Mouse (Mus musculus) embryonic facial prominence, embryonic 14.5 days (tissue): ENCODE results near the gene Gpam. TPM values are rescaled to one million over a fixed set of nuclear protein-coding genes. Genes with fewer than 3 reads are reported as not detected.

ENCODE experiments used
- ATAC-seq: fragments of 200-750 bp; cut with Nextera tagmentation; 2 replicates; pipeline ENCODE4 v1.8.0; 2017; ENCODE audit warnings: low read depth, moderate number of reproducible peaks, moderate TSS enrichment
- DNase-seq: peaks from one replicate; pipeline ENCODE4 v3.0.0-alpha.2; 2015; ENCODE audit warnings: low spot score
- H3K27ac ChIP-seq: fragments of 300-500 bp; sonication (generic); replicated peaks from 2 replicates; pipeline ENCODE4 v1.5.1; 2014; ENCODE audit warnings: low read depth, mild to moderate bottlenecking, low read length, moderate library complexity
- H3K27me3 ChIP-seq: fragments of 300-500 bp; sonication (generic); replicated peaks from 2 replicates; pipeline ENCODE4 v1.6.1; 2014; ENCODE audit warnings: low read length; ENCODE audit not compliant: control insufficient read depth, insufficient read depth
- H3K36me3 ChIP-seq: fragments of 300-500 bp; sonication (generic); 2 replicates; pipeline ENCODE4 v1.6.1; 2014; ENCODE audit warnings: low read length, mixed read lengths; ENCODE audit not compliant: control insufficient read depth, insufficient read depth
- H3K4me1 ChIP-seq: fragments of 300-500 bp; sonication (generic); 2 replicates; pipeline ENCODE4 v1.6.1; 2014; ENCODE audit warnings: antibody characterized with exemption, low read length; ENCODE audit not compliant: control insufficient read depth, insufficient read depth
- H3K4me2 ChIP-seq: fragments of 300-500 bp; sonication (generic); 2 replicates; pipeline ENCODE4 v1.6.1; 2014; ENCODE audit warnings: low read depth, mild to moderate bottlenecking, low read length, moderate library complexity, mixed read lengths
- H3K4me3 ChIP-seq: fragments of 300-500 bp; sonication (generic); 2 replicates; pipeline ENCODE4 v1.5.1; 2014; ENCODE audit warnings: low read depth, mild to moderate bottlenecking, low read length
- H3K9ac ChIP-seq: fragments of 300-500 bp; sonication (generic); 2 replicates; pipeline ENCODE4 v1.6.1; 2014; ENCODE audit warnings: low read depth, mild to moderate bottlenecking, low read length, moderate library complexity, mixed read lengths
- H3K9me3 ChIP-seq: fragments of 300-500 bp; sonication (generic); 2 replicates; pipeline ENCODE4 v1.6.1; 2016; ENCODE audit warnings: low read length; ENCODE audit not compliant: control insufficient read depth
- WGBS: fragments of 180-500 bp; shearing (Covaris S2); extraction: QIAGEN DNeasy Blood & Tissue Kit; methylation state at CpG from one replicate; pipeline ENCODE4 v1.1.7; 2014; 5-methylcytosine and 5-hydroxymethylcytosine counted together
- polyA plus RNA-seq: library from polyadenylated mRNA; unstranded; fragments of >200 nt; fragmentation: Nextera tagmentation; extraction: Ambion mirVana; gene quantifications from 2 replicates; pipeline ENCODE4 v1.2.1, GENCODE M21; 2014

The Gpam gene
- polyA plus RNA-seq, 1 experiment from 2014 or later: 15.4 TPM

DNA sequence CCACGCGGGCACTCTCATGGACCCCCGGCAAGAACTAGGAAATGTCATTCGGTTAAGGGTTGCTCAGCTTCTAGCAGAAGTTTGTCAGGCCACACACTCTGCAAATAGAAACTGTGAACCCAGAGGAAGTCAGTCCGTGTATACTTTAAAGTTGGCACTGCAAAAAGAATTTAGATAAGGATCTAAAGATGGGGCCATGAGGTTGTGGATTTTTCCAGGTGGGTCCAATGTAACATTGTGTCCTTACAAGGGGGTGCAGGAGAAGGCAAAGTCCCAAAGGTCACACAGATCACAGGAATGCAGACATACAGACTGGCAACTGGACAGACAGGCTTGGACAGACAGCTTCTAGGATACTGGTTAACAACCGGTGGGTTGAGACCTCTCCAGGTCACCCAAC lies 21.1 kb upstream of the Gpam start:
- H3K9ac ChIP-seq: no peak overlapping the region
- ATAC-seq: no peak

DNA sequence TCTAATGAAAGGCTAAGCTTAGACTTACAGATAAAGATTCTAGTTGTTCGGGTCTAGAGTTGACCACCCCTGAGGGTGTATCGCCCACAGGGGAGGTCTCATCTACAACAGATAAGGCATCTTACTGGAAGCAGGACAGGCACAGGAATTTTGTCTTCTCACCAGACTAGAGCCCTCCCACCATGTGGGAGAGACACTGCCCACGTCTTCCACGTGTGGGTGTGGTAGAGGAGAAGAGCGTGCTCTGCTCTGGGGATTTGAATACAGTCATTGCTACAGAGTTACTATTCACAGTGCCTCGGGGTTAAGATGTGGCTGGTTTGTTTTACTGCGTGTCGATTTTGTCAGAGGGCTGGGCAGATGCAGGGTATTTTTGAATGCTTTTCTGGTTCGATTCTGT lies 20.5 kb upstream of the Gpam start:
- no peaks in the 10 kb centered on the region for H3K27me3 ChIP-seq
- H3K4me1 ChIP-seq: peaks cover 15% of the 10 kb centered on the region
- 55% methylated on average over 9 of the region's 9 CpGs for WGBS
- H3K9ac ChIP-seq: no peak overlapping the region
- no peak overlapping the region for H3K4me2 ChIP-seq
- no peak overlapping the region for H3K27ac ChIP-seq
- no peak overlapping the region for H3K4me3 ChIP-seq
- H3K36me3 ChIP-seq: no peaks in the 10 kb centered on the region
- ATAC-seq: no peak
- DNase-seq: no peak
- peaks cover 6% of the 10 kb centered on the region; the same call in 1 of the 2 replicates for H3K9me3 ChIP-seq

More for the DNA sequence above, 21.1 kb upstream of the Gpam start:
- Histone ChIP-seq H3K4me3 (no peak overlapping the region), H3K27me3 (no peaks in the 10 kb centered on the region), H3K27ac (no peak overlapping the region), H3K4me2 (no peak overlapping the region), H3K9me3 (peaks cover 6% of the 10 kb centered on the region; the same call in 1 of the 2 replicates), H3K36me3 (no peaks in the 10 kb centered on the region), H3K4me1 (peaks cover 15% of the 10 kb centered on the region)
- WGBS: 72% methylated on average over 6 of the region's 6 CpGs
- no peak for DNase-seq

DNA sequence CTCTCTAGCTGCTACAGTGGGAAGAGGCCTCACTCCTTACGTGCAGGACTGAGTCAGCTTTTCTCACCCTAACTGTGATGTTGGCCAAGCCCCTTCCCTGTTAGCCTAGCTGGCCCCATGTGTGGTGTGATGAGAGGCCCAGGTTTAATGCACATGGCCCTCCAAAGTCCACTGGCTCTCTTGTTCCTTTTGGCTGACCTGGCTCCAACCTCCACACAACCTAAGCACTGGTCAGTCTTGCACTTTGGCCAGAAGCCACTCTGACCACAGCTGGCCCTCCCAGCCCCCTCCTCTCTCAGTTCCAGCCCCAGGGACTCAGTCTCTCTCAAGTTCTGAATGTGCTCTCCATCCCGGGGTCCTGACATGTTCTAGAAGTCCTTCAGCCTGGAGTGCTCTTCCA lies 18.1 kb upstream of the Gpam start:
- no peak overlapping the region for H3K4me2 ChIP-seq
- WGBS: 80% methylated on average over 2 of the region's 2 CpGs

DNA sequence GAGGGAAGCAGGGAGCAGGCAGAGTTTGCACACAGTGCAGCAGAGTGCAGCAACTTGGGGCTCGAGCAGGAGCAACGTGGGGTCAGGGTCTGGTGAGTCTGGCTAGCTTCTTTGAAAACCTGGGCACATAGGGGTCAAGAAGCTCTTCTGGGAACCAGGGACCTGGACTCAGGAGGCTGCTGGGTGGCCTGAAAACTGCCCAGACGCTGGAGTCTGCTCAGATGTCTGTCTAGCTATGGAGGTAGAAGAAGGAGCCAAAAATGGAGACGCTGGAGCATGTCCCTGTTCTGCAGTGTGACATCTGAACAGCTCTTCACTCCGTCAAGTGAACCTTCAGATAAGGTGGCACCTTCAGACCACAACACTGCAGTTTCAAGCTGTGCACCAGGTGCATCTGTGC lies 17.7 kb upstream of the Gpam start:
- Histone ChIP-seq H3K27me3 (no peaks in the 10 kb centered on the region), H3K4me2 (no peak overlapping the region), H3K27ac (peak overlapping the region; percentile 75; the same call in 1 of the 2 replicates), H3K9me3 (no peaks in the 10 kb centered on the region), H3K9ac (no peak overlapping the region), H3K4me3 (no peak overlapping the region), H3K4me1 (peaks cover 15% of the 10 kb centered on the region), H3K36me3 (no peaks in the 10 kb centered on the region)
- no peak for ATAC-seq
- 63% methylated on average over 5 of the region's 5 CpGs for WGBS
- DNase-seq: no peak

More for the DNA sequence above, 18.1 kb upstream of the Gpam start:
- Histone ChIP-seq H3K27ac (no peak overlapping the region), H3K36me3 (no peaks in the 10 kb centered on the region), H3K4me1 (peaks cover 15% of the 10 kb centered on the region), H3K27me3 (no peaks in the 10 kb centered on the region), H3K4me3 (no peak overlapping the region), H3K9ac (no peak overlapping the region), H3K9me3 (peaks cover 2% of the 10 kb centered on the region; the same call in 1 of the 2 replicates)
- DNase-seq (no peak), ATAC-seq (no peak)

DNA sequence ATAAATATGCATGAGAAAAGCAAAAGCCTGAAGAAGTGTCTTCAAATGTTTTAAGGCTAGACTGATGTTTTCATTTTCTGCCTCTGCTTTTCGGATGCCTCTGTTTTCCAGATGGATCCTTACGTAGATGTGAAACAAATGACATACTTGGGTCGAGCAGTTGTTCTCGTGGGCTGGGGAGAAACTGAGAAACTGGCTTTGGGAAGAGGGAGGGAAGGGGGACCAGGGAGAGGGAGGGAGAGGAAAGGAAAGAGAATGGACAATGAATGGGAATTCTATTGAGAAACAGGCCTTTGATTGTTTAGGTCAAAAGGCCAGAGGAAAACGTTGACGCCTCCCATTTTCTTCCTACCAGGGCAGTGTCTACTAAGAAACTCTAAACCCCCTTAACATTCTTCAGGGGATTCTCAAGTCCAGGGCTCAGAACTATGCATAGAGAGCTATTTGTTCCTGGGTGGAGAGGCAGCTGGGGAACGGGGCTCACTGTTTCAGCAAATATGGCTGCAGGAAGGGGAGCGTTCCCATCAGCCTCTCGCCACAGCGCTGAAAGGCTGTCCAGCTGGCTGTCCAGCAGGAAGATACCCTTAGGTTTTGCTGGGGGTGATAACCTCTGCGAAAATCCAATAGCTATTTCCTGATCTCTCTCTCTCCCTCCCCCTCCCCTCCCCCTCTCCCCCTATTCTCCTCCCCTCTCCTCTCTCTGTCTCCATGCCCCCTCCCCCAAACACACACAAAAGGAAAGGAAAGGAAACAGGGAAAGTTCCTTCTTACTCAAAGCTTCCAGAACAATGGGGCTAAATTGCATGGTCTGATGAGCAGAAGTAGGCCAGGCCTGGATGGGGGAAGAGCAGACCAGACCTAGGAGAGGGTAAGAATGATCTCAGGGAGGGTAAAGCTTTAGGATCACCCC lies 16.6 kb upstream of the Gpam start:
- H3K27ac ChIP-seq: peak overlapping the region; percentile 75
- no peaks in the 10 kb centered on the region for H3K36me3 ChIP-seq
- no peaks in the 10 kb centered on the region for H3K9me3 ChIP-seq
- no peak overlapping the region for H3K4me2 ChIP-seq
- WGBS: 16% methylated on average over 11 of the region's 11 CpGs
- H3K27me3 ChIP-seq: no peaks in the 10 kb centered on the region
- DNase-seq (peak; percentile 54), ATAC-seq (peak; percentile 84)
- H3K4me3 ChIP-seq: no peak overlapping the region
- H3K9ac ChIP-seq: no peak overlapping the region
- H3K4me1 ChIP-seq: peaks cover 15% of the 10 kb centered on the region

DNA sequence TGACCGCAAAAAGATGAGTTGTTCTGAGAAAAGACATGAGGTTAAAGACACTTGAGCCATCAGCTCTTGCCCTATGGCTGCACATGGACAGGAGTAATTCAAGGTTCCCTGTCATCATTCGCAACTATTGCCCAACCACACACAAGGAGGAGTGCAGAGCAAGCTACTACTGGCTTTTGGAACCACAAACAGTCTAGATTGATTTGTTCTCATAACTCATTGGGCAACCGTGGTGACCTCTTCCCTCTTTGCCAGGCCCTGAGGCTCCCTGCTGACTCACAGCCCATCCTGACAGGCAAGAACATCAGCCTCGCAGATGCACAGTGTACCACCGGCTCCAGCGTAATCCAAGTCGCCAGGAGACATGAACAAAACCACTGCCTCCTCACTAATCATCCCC lies 12.3 kb upstream of the Gpam start:
- Histone ChIP-seq H3K9me3 (no peaks in the 10 kb centered on the region), H3K4me1 (peaks cover 12% of the 10 kb centered on the region), H3K27me3 (no peaks in the 10 kb centered on the region), H3K36me3 (no peaks in the 10 kb centered on the region), H3K4me3 (no peak overlapping the region), H3K9ac (no peak overlapping the region), H3K4me2 (no peak overlapping the region), H3K27ac (no peak overlapping the region)
- WGBS: 60% methylated on average over 7 of the region's 7 CpGs
- ATAC-seq (no peak), DNase-seq (no peak)

DNA sequence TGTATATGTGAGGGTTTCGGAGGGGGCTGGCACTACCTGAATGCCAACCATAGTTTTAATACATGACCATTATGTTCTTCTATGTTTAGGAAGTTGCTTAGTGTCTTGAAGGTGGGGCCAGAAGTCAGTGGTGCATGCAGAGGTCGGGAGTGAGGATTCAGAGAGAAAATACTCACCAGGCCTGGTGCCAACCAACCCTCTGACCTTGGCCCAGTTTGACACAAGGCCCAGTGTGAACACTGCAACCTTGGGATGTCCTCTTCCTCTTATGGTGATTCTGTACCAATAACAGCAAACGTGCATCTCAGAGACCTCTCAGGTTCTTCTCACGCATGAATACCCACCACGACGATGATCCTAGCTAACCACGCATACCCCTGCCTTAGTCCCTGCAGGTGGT lies 11.5 kb upstream of the Gpam start:
- DNase-seq: no peak
- 80% methylated on average over 7 of the region's 7 CpGs for WGBS
- no peak overlapping the region for H3K4me3 ChIP-seq
- no peak for ATAC-seq
- H3K4me2 ChIP-seq: no peak overlapping the region
- no peaks in the 10 kb centered on the region for H3K9me3 ChIP-seq
- H3K36me3 ChIP-seq: no peaks in the 10 kb centered on the region
- no peaks in the 10 kb centered on the region for H3K27me3 ChIP-seq
- peaks cover 6% of the 10 kb centered on the region; the same call in 1 of the 2 replicates for H3K4me1 ChIP-seq
- no peak overlapping the region for H3K27ac ChIP-seq
- H3K9ac ChIP-seq: no peak overlapping the region

DNA sequence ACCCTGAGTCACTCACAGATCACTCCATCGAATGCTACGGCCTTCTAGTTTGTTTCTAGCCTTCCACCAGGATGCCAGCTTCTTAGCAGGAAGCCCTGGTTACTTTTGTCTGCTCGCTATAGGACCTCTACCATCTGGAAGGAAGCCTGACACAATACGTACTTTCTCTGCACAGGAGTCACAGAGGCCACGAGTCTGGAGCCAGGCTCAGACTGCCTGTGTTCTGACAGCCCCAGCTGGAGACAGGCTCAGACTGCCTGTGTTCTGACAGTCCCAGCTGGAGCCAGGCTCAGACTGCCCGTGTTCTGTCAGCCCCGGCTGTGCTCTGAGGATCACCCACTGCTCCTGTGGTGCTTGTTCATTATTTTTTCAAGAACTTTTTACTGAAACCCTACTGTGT lies 10.8 kb upstream of the Gpam start:
- 38% methylated on average over 7 of the region's 7 CpGs for WGBS
- no peaks in the 10 kb centered on the region for H3K36me3 ChIP-seq
- DNase-seq: no peak

More for the DNA sequence above, 10.8 kb upstream of the Gpam start:
- no peak for ATAC-seq
- H3K4me3 ChIP-seq: no peak overlapping the region
- H3K27me3 ChIP-seq: no peaks in the 10 kb centered on the region
- no peak overlapping the region for H3K9ac ChIP-seq
- no peak overlapping the region for H3K27ac ChIP-seq
- H3K4me2 ChIP-seq: no peak overlapping the region
- no peaks in the 10 kb centered on the region for H3K9me3 ChIP-seq
- peaks cover 6% of the 10 kb centered on the region; the same call in 1 of the 2 replicates for H3K4me1 ChIP-seq
